Mouse (Mus musculus) heart, postnatal 25 days (tissue): ENCODE data around the gene Ankdd1b. TPM values are rescaled to one million over a fixed set of nuclear protein-coding genes. Genes with fewer than 3 reads are reported as not detected.

Experiments used
- DNase-seq: peaks from one replicate; pipeline ENCODE4 v3.0.0; 2022; ENCODE audit warnings: low spot score
- intact Hi-C: fragments of 180-260 bp; cut with DNase I; formaldehyde crosslinking; loops from one replicate; pipeline ENCODE4 v1.15.1; 2025
- total RNA-seq, 2 experiments: library from RNA; stranded (reverse); gene quantifications; 2 replicates each; pipeline ENCODE4 v1.2.3; 2021

The Ankdd1b gene
- total RNA-seq, 2 experiments from 2014 or later: 0.21 to 0.36 TPM

DNA sequence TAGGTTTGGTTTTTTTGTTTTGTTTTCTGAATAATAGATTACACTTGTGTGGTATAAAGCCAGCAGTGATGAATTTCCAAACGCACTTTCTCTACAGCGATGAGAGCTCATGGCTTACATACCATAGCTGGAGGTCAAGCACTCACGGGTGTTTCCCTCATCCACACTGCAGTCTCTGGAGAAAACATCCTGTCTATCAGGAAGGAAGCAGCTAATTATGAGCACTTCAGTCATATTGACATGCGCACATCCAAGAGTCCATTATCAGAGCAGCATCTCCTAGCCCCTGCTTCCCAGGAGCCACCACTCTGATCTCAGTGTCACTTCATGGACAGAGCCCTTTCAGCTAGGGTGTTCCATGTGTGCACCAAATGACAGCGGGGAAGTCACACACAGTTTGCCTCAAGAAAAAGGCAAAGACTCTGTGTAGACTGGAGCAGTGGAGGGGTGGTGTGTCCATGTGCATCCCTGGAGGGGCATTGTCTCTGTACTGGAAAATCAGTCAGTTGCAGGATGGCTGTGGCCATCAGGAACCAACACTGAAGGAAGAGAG is 53.7 kb downstream of the Ankdd1b start:
- no peak for DNase-seq
- intact Hi-C loops: no loop called here

DNA sequence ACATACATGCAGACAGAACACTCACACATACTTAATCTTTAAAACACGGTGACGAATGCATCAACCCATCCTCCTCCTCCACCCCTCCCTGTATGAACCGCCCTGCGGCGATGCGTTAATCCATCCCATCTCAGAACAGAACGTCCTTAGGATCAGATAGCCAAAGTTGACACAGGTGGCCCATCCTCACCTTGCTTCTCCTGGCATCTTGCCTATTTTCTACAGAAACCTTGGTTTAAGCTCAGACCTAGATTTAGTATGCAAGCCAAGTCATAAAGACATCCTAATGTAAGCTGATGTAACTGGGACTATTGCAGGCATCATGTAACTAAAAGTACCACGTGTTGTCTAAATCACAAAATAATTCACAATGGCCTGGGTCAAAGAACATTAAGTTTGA is 54.6 kb downstream of the Ankdd1b start:
- DNase-seq: no peak
- intact Hi-C loops: no loop called here

DNA sequence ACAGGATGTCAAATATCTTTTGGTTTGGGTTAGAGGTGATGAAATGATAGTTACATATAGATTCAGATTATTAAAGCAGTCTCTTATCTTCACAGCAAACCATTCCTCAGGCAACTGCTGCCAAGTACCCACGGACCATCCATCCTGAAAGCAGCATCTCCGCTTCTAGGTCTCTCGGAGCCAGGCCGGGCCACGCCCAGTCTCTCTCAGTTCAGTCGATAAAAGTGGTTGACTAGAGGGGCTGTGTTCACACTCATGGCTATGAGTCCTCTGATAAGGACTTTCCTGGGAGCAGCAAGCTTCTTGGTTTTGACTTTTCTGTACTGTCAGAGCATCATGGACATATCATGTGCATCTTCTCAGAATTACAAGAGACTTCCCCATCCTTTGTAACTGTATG is 56.6 kb downstream of the Ankdd1b start:
- intact Hi-C loops: no loop called here
- DNase-seq: no peak

DNA sequence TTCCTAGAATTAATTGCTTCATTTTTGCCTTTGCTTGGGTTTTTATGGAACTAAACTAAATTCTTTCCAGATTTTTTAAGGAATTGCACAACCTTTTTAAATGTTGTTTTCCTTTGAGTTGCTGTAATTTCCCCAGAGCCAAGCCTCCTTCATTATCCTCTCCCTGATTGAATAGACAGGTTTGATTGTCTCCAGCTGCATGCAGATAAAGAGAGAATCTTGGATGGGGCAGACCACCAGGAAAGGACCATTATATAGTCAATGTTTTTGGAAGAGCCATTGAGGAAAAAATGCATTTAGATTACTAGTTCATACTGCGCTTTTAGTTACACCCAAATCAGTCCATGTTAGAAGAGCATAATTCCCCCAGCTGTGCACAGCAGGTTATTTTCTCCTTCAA is 62.2 kb downstream of the Ankdd1b start:
- intact Hi-C loops: no loop called here

DNA sequence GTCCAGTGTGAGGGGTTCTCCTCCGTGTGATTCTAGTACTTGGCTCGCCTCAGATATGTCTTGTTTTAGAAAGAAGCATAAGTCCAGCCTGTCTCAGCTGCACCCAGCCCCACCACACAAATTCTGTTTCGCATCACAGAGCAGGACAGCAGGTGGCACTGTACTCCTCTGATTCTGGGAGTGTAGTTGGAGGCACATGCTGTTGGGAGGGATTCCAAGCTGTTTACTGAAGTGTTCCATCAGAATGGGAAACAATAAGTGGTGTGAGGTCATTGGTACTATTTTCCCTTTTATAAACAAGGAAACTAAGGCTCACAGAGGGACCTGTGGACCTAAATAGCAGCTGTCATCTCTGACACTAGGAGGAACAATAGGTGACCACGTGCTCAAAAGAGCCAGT is 64.0 kb downstream of the Ankdd1b start:
- no peak for DNase-seq
- intact Hi-C loops: no loop called here

More for the DNA sequence above, 62.2 kb downstream of the Ankdd1b start:
- no peak for DNase-seq

DNA sequence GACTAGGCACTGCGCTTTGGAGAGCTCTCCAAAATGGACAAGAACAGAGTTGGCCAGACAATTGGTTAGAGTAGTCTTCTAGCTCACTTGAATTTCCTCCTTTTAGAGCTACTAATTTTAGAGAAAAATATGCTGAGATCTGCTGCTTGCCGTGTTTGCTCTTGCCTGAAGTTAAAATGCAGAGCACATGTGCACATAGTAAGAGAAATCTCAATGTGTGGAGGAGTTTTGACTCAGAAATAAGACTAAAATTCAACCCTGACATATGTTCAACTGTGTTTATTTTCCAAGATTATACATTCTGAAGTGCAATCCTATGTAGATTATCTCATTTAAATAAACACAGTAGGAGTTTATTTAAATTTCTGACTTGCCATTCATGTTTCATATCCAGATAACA is 65.5 kb downstream of the Ankdd1b start:
- intact Hi-C loops: no loop called here
- no peak for DNase-seq

DNA sequence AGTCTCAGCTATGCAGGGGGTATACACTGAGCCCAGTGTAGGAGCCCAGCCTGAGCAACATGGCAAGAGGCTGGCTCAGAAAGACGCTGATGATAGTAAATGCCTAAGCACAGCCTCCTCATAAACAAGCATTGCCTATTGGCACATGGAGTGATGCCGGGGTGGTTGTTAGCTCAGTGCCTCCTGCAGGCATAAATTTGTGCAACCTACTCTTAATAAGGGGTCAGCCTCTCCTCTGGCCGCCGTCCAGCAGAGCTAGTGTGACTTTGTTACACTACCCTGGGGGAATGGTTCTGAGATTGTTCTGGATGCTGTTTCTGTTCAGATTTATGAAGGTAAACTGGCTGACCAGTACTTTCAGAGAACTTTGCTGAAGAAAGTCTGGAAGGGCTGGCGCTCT is 69.7 kb downstream of the Ankdd1b start:
- DNase-seq: no peak
- intact Hi-C loops: no loop called here

DNA sequence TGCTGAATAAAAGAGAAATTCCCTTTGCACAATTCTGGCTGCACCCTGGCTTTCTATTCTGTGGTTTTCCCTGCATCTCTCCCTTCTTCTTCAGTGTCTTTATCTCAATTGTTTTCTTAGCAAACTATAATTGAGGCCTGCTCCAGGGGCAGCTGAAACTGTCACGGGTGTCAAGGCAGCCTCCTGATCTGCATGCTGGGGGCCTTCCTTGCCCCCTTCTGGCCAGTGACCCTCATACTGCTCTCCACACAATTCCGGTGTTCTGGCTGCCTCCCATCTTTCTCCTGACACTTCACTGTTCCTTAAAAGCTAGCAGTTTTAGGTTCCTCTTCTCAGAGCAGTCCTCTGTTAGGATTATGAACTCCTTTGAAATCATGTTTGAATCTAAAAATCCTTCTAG is 81.7 kb downstream of the Ankdd1b start:
- intact Hi-C loops: no loop called here
- DNase-seq: no peak

DNA sequence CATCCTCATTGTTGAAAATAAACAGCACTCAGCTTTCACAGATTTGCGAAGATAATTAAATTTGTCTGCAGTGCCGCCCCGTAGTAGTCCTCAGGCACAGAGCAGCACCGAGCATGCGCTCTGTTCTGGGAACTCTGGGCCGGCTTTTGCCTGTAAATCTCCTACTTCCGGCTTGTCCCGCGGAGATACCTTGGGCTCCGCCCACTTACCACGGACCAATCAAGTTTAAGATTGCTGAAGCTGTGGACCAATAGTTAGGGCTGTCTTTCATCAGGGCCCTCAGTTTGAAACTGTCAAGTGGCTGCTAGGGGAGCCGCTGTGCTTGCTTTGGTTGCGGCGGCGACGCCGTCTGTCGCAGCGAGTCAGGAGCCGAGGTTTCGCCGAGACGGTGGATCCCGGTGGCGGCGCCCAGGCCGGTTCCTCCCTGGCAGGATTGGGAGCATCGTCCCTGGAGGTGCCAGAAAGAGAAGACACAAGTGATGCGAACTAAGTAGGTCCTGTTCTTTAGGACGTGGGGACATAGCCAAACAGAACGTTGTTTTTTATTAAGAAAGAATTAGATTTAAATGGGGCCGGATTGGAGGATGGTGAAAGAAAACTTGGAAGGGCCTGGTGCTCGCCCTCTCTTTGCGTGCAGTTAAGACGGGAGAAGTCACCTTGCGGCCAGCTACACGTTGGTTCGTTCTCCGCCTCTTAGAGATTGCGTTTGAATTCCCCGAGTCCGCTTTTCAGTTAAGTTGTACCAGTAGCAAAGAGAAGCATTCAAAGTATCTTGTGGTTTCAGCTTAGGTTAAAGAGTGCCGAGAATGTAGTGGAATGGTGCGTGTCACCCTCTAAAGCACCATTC is 82.7 kb downstream of the Ankdd1b start, which contains the start of gene Poc5:
Gene Poc5, plus strand, starts transcription at position 253 of the 847 bp plus-strand sequence.
- peak; percentile 97 for DNase-seq
- intact Hi-C loops: no loop called here

DNA sequence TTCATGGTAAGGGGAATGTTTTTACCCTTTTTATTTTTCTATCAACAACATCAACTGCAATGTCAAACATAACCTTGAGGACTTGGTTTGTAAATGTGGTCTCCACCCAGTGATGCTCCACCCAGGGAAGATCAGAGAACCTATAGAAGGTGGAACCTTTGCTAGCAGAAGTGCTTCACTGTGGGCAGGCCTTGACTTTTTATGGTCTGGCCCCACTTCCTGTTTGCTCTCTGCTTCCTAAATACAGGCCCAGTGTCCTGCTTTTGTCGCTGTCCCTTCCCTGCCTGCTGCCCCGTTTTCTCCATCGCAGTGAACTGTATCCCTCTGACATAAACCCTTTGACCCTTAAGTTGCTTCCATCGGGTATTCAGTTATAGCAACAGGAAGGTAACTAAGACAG is 93.1 kb downstream of the Ankdd1b start:
- no peak for DNase-seq
- intact Hi-C loops: no loop called here

DNA sequence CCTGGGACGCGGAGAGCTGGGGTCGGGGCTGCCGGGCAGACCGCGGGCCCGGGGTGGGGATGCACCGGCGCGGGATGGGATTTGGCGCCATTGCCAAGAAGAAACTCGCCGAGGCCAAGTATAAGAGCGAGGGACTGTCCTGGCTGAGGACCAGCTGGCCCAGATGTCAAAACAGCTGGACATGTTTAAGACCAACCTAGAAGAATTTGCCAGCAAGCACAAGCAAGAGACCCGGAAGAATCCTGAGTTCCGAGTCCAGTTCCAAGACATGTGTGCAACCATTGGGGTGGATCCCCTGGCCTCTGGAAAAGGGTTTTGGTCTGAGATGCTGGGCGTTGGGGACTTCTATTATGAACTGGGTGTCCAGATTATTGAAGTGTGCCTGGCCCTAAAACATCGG is 94.1 kb downstream of the Ankdd1b start:
- intact Hi-C loops: no loop called here
- no peak for DNase-seq

DNA sequence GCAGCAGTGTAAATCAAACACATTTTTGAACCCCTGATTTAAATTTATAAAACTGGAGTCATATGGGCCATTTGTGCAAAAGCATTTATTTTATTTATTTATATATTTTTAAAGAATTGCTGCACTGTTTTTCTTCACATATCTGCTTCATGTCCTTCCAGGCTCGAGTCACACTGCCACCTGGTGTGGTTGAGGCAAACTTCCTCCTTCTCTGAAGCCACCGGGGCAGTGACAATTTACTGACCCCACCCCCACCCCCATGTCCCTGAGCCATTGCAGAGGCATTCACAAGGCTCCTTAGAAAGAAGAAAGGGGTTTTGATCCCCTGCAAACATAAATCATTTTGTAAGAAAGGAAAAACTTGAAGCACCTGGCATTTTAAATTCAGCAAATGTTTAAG is 95.5 kb downstream of the Ankdd1b start:
- intact Hi-C loops: loop anchor here (2.0 kb wide), 1 partner anchor 345 kb away; no protein-coding TSS in a partner anchor
- no peak for DNase-seq

Other genes with a start within 250 kb of the Ankdd1b start
- 10 to 100 TPM; 10.5 to 13.4 TPM for gene Poc5, start 82.9 kb downstream of the Ankdd1b start, total RNA-seq
- gene Gm17622, start 19.5 kb upstream of the Ankdd1b start, total RNA-seq: not detected
- gene Polk, start 71.4 kb upstream of the Ankdd1b start, total RNA-seq: 1 to 10 TPM; 5.6 to 5.9 TPM
- gene Col4a3bp, start 71.4 kb upstream of the Ankdd1b start, total RNA-seq: 10 to 100 TPM; 35.8 to 41.1 TPM
- gene Hmgcr, start 199.7 kb upstream of the Ankdd1b start, total RNA-seq: 10 to 100 TPM in 1 of 2 experiments, 1 to 10 TPM in 1; 9.0 to 12.2 TPM